Mouse (Mus musculus): ENCODE data around the gene Cxcl17. TPM values are rescaled to one million over a fixed set of nuclear protein-coding genes. Genes with fewer than 3 reads are reported as not detected.

Gene Cxcl17
- polyA plus RNA-seq, 1 experiment from 2014 or later = 0.39 TPM

DNA sequence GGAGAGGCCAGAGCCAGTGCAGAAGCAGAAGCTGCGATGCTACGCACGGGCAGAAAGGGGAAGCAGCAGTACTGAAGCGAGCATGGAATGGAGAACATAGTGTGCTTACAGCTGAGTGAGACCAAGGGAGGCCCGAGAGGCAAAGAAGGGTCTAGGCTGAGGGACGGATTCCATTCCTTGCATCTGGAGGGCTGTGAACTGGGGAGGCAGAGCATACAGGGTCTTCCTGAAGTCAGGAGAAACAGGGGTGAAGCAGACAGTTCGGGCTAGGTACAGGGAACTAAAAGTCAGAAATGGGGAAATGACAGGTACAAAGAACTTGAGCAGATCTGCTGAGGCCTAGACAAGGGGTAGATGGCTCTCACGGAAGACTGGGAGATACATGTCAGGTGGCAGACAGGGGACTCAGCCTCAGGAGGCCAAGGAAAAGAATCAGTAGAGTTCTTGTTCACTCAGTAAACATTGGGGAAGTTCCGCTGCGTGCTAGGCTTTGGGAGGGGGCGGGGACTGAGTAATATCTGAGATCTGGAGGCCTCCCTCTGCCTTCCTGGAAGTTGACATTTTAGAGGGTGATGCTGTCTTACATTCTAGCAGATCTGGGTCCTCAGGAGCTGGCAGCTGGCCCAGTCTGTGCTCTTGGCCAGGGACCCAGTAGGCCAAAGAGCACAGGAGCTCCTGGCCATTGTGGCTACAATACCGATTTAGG is 26.7 kb downstream of the Cxcl17 start:
- Histone ChIP-seq H3K27ac (replicated peaks) (no peak overlapping the region), H3K27me3 (no peaks in the 10 kb centered on the region), H3K36me3 (peaks cover 56% of the 10 kb centered on the region), H3K4me1 (peaks cover 5% of the 10 kb centered on the region; the same call in 1 of the 2 replicates), H3K9ac (replicated peaks) (no peak overlapping the region), H3K4me2 (replicated peaks) (no peak overlapping the region), H3K4me3 (no peak overlapping the region), H3K9me3 (no peaks in the 10 kb centered on the region)
- ATAC-seq (replicated peaks) = no peak
- WGBS = 85% methylated on average over 12 of the region's 12 CpGs

- WGBS = 92% methylated on average over 12 of the region's 12 CpGs
- Histone ChIP-seq H3K4me2 (replicated peaks) (no peak overlapping the region), H3K9me3 (no peaks in the 10 kb centered on the region), H3K4me1 (peaks cover 5% of the 10 kb centered on the region; the same call in 1 of the 2 replicates), H3K27me3 (no peaks in the 10 kb centered on the region), H3K9ac (replicated peaks) (no peak overlapping the region), H3K4me3 (no peak overlapping the region), H3K36me3 (peaks cover 61% of the 10 kb centered on the region), H3K27ac (replicated peaks) (no peak overlapping the region)
- ATAC-seq (replicated peaks) = no peak
Observed at GRCm38 (mm10) chr7:25385259-25385658, 27.4 kb downstream of the Cxcl17 start.

DNA sequence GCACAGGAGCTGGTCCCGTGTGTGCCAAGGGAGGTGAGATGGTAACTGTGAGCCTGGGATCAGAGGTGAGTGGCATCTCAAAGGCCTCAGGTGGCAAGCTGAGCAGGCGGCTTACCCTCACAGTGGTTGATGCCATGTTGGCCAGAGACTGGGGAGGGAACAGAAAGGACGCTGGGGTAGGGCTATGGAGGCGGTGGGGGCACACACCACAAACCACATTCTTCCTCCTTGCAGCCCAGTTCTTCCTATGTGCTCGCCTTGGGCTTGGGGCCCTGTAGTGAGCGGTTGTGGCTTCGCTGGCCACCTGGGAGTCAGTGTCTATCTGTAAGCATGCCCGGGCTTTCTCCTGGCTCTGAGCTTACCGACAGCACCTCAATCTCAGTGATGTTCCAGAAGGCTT is 27.9 kb downstream of the Cxcl17 start:
- 86% methylated on average over 9 of the region's 9 CpGs for WGBS
- Histone ChIP-seq H3K4me3 (no peak overlapping the region), H3K4me1 (peaks cover 3% of the 10 kb centered on the region), H3K4me2 (replicated peaks) (no peak overlapping the region), H3K27ac (replicated peaks) (no peak overlapping the region), H3K9ac (replicated peaks) (no peak overlapping the region), H3K9me3 (no peaks in the 10 kb centered on the region), H3K27me3 (no peaks in the 10 kb centered on the region), H3K36me3 (peaks cover 61% of the 10 kb centered on the region)
- no peak for ATAC-seq (replicated peaks)

GRCm38 (mm10) chr7:25384318-25384717 is 28.4 kb downstream of the Cxcl17 start:
- no peak overlapping the region for H3K27ac ChIP-seq (replicated peaks)
- H3K27me3 ChIP-seq = no peaks in the 10 kb centered on the region
- 94% methylated on average over 13 of the region's 13 CpGs for WGBS
- H3K9me3 ChIP-seq = no peaks in the 10 kb centered on the region
- H3K4me1 ChIP-seq = peaks cover 7% of the 10 kb centered on the region
- no peak for ATAC-seq (replicated peaks)
- no peak overlapping the region for H3K4me3 ChIP-seq
- H3K4me2 ChIP-seq (replicated peaks) = no peak overlapping the region
- H3K36me3 ChIP-seq = peaks cover 61% of the 10 kb centered on the region
- no peak overlapping the region for H3K9ac ChIP-seq (replicated peaks)

DNA sequence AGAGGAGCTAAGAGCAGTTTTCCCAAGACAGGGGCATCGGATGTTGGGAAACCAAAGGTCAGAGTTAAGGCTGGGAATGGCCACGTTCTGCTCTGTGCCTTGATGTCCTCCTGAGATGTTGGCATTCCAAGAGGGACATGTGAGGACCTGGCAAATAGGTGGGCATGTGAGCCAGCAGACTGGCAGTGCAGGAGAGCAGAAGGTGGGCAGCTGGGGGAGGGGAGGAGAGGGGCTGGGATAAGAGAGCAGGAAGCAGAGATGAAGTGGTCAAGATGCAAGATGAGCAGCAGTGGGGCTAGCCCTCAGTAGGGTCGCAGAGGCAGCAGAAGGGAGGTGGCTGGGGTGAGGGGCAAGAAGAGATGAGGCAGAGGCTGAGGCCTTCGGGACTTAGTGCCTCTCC is 28.8 kb downstream of the Cxcl17 start:
- Histone ChIP-seq H3K27ac (replicated peaks) (no peak overlapping the region), H3K27me3 (no peaks in the 10 kb centered on the region), H3K9ac (replicated peaks) (no peak overlapping the region), H3K9me3 (no peaks in the 10 kb centered on the region), H3K4me3 (no peak overlapping the region), H3K4me1 (peaks cover 9% of the 10 kb centered on the region), H3K4me2 (replicated peaks) (no peak overlapping the region), H3K36me3 (peaks cover 61% of the 10 kb centered on the region)
- no peak for ATAC-seq (replicated peaks)
- 87% methylated on average over 4 of the region's 4 CpGs for WGBS

- Histone ChIP-seq H3K4me2 (replicated peaks) (no peak overlapping the region), H3K9me3 (no peaks in the 10 kb centered on the region), H3K9ac (replicated peaks) (no peak overlapping the region), H3K27me3 (no peaks in the 10 kb centered on the region), H3K27ac (replicated peaks) (no peak overlapping the region), H3K4me1 (peaks cover 9% of the 10 kb centered on the region), H3K4me3 (no peak overlapping the region), H3K36me3 (peaks cover 59% of the 10 kb centered on the region)
- 88% methylated on average over 7 of the region's 7 CpGs for WGBS
- ATAC-seq (replicated peaks) = no peak
Observed at GRCm38 (mm10) chr7:25383385-25383784, 29.3 kb downstream of the Cxcl17 start.

- no peak overlapping the region for H3K27ac ChIP-seq (replicated peaks)
- peaks cover 52% of the 10 kb centered on the region for H3K36me3 ChIP-seq
- peaks cover 9% of the 10 kb centered on the region for H3K4me1 ChIP-seq
- H3K4me3 ChIP-seq = no peak overlapping the region
- ATAC-seq (replicated peaks) = no peak
- no peaks in the 10 kb centered on the region for H3K9me3 ChIP-seq
- H3K4me2 ChIP-seq (replicated peaks) = no peak overlapping the region
- H3K9ac ChIP-seq (replicated peaks) = no peak overlapping the region
- no peaks in the 10 kb centered on the region for H3K27me3 ChIP-seq
Observed at GRCm38 (mm10) chr7:25382541-25382940, 30.1 kb downstream of the Cxcl17 start.

- ATAC-seq (replicated peaks) = no peak
- H3K9me3 ChIP-seq = no peaks in the 10 kb centered on the region
- H3K27me3 ChIP-seq = no peaks in the 10 kb centered on the region
- peaks cover 9% of the 10 kb centered on the region for H3K4me1 ChIP-seq
- H3K4me2 ChIP-seq (replicated peaks) = no peak overlapping the region
- no peak overlapping the region for H3K9ac ChIP-seq (replicated peaks)
- 25% methylated on average over 3 of the region's 3 CpGs for WGBS
- H3K36me3 ChIP-seq = peaks cover 46% of the 10 kb centered on the region
- no peak overlapping the region for H3K27ac ChIP-seq (replicated peaks)
- H3K4me3 ChIP-seq = no peak overlapping the region
Observed at GRCm38 (mm10) chr7:25381284-25381680, 31.4 kb downstream of the Cxcl17 start.

DNA sequence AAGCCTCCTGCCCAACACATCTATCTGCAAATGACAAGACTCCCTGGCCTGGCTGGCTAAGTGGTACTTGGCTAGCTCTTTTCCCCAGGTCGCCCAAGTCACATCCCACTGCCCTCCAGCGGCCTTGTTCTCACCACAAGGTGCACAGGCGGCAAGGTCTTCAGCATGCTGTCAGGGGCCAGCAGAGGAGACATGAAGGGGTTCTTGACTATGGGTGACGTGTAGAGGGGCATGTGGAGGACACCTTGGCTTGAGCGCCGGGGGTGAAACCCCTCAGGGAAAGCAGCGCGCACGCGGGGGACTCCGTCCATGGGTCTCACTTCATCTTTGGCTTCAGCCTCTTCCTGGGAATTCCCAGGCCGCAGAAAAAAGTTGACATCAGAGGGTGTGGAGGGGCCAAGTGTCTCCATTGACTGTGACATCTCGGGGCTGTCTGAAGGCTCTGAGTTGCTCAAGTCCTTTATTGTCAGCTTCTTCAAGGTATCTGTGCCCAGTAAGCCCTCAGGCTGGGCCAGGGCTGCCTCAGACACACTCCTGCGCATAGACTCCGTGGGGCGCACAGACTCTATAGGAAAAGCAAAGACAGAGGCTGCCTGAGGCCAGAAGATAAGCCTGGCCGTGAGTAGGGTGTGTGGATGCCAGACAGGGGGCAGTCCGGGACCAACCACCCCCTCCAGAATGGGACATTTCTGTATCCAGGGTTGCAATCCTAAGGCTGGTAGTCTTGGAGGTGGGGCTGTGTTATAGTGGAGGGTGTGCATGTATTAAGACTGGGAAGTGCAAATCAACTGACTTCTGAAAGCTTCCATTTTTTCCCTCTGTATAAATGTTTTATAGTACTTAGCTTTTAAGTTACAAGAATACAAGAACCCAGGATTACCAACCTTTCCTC is 32.0 kb downstream of the Cxcl17 start:
- H3K9ac ChIP-seq (replicated peaks) = no peak overlapping the region
- H3K4me2 ChIP-seq (replicated peaks) = no peak overlapping the region; the same call in 1 of the 2 replicates
- H3K4me1 ChIP-seq = peaks cover 9% of the 10 kb centered on the region
- H3K27me3 ChIP-seq = no peaks in the 10 kb centered on the region
- H3K4me3 ChIP-seq = no peak overlapping the region
- no peak overlapping the region for H3K27ac ChIP-seq (replicated peaks)
- no peaks in the 10 kb centered on the region for H3K9me3 ChIP-seq
- WGBS = 58% methylated on average over 18 of the region's 18 CpGs
- no peak for ATAC-seq (replicated peaks)
- peaks cover 45% of the 10 kb centered on the region for H3K36me3 ChIP-seq

DNA sequence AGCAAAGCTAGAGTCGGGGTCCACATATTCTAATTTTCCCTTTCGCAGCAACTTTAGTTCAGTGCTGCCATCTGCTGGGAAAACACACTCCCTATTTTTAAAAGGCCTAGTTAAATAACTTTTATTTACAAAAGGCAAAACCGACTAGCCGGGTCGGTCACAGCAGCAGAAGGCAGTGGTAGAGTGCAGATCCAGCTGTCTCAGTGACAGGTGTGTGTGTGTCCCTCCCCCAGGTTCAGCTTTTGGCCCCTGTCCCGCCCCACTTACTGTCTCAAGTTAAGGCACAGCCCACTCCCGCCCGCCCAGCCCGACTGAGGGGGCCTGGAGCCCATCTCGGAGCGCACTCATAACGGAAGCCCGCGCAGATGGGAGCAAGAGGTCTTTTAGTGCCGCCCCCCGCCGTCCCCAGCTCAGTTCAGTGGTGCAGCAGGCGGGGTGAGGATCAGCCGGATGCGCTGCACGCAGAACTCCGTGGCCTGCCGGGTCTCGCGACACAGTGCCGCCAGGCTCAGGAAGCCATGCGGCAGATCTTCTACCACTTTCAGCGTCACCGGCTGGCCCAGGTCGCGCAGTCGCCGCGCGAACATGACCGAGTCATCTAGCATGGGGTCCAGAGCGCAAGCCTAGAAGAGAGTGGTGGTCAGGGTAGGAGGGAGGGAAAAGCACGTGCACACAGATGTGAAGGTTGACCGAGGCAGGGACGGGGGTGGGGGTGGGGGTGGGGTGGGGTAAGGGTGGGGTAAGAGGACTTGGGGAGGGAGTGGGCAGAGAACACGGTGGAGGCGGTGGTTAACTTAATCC is 32.9 kb downstream of the Cxcl17 start:
- ATAC-seq (replicated peaks) = peak; percentile 43
- peaks cover 9% of the 10 kb centered on the region for H3K4me1 ChIP-seq
- 3% methylated on average over 42 of the region's 42 CpGs for WGBS
- H3K27ac ChIP-seq (replicated peaks) = no peak overlapping the region
- H3K36me3 ChIP-seq = peaks cover 37% of the 10 kb centered on the region
- no peaks in the 10 kb centered on the region for H3K27me3 ChIP-seq
- H3K9me3 ChIP-seq = no peaks in the 10 kb centered on the region
- peak overlapping the region; percentile 26 for H3K4me3 ChIP-seq
- H3K9ac ChIP-seq (replicated peaks) = peak overlapping the region; percentile 43
- H3K4me2 ChIP-seq (replicated peaks) = peak overlapping the region; percentile 45

- WGBS = 83% methylated on average over 13 of the region's 13 CpGs
- Histone ChIP-seq H3K9me3 (no peaks in the 10 kb centered on the region), H3K9ac (replicated peaks) (no peak overlapping the region), H3K36me3 (peaks cover 25% of the 10 kb centered on the region), H3K27ac (replicated peaks) (no peak overlapping the region), H3K4me2 (replicated peaks) (no peak overlapping the region), H3K27me3 (no peaks in the 10 kb centered on the region), H3K4me1 (peaks cover 9% of the 10 kb centered on the region), H3K4me3 (no peak overlapping the region)
- no peak for ATAC-seq (replicated peaks)
Observed at GRCm38 (mm10) chr7:25378181-25379100, 34.2 kb downstream of the Cxcl17 start.

Measured in forebrain, embryonic 15.5 days (tissue).